Mouse (Mus musculus): ENCODE results near the gene Trim80. TPM values are rescaled to one million over a fixed set of nuclear protein-coding genes. Genes with fewer than 3 reads are reported as not detected.
A peak's percentile ranks its signal among the peaks of the same experiment; 100 is the strongest.

Gene Trim80
- polyA plus RNA-seq, 1 experiment from 2014 or later, result 0.18 TPM

DNA sequence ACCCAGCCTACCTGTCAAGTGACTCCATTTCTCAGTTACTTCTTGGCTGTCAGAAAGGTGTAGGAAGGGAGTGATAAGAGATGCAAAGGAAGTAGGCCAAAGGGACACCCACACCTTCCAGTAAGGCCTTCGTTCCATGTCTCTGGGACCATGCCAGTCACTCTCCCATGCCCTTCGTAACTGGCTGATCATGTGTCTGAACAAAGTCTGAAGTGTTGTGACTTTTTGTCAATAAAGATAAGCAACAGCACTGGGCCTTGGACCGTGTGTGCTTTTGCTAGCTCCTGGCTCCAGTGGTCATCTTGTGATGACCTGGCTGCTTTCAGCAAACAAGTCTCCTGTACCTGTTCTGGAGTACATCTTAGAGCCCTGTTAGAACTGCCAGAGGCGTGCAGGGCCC lies 7.5 kb upstream of the Trim80 start:
- ATAC-seq, result no peak
- no peaks in the 10 kb centered on the region for H3K9me3 ChIP-seq (replicated peaks)
- 54% methylated on average over 4 of the region's 4 CpGs for WGBS (ENCODE audit: insufficient replicate concordance)
- H3K4me1 ChIP-seq, result peaks cover 23% of the 10 kb centered on the region
- peaks cover 41% of the 10 kb centered on the region for H3K36me3 ChIP-seq
- H3K27me3 ChIP-seq (replicated peaks), result peaks cover 44% of the 10 kb centered on the region
- H3K27ac ChIP-seq, result no peak overlapping the region
- H3K9ac ChIP-seq, result no peak overlapping the region
- no peak overlapping the region for H3K4me2 ChIP-seq
- H3K4me3 ChIP-seq, result no peak overlapping the region

DNA sequence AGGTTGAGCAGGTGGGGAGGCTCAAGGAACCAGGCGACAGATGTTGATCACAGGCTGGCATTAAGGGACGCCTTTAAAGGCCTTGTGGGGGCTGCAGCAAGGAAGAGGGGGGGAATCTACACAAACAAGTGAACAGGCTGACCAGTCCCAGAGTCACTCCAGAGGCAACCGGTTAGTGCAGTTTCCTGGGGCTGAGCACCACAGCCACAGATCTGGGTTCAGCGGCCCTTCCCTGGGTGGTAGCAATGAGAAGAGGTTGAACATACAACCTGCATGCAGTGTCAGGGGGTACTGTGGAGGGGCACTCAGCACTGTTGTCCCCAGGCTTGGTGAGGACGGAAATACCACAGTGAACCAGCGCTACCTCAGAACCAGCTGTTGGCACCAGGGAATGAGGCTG lies 7.0 kb upstream of the Trim80 start:
- Histone ChIP-seq H3K36me3 (peaks cover 41% of the 10 kb centered on the region), H3K4me1 (peaks cover 22% of the 10 kb centered on the region), H3K9me3 (replicated peaks) (no peaks in the 10 kb centered on the region), H3K4me3 (no peak overlapping the region), H3K4me2 (no peak overlapping the region), H3K9ac (no peak overlapping the region), H3K27me3 (replicated peaks) (peaks cover 49% of the 10 kb centered on the region), H3K27ac (no peak overlapping the region)
- ATAC-seq, result no peak
- WGBS (ENCODE audit: insufficient replicate concordance), result 75% methylated on average over 6 of the region's 6 CpGs

DNA sequence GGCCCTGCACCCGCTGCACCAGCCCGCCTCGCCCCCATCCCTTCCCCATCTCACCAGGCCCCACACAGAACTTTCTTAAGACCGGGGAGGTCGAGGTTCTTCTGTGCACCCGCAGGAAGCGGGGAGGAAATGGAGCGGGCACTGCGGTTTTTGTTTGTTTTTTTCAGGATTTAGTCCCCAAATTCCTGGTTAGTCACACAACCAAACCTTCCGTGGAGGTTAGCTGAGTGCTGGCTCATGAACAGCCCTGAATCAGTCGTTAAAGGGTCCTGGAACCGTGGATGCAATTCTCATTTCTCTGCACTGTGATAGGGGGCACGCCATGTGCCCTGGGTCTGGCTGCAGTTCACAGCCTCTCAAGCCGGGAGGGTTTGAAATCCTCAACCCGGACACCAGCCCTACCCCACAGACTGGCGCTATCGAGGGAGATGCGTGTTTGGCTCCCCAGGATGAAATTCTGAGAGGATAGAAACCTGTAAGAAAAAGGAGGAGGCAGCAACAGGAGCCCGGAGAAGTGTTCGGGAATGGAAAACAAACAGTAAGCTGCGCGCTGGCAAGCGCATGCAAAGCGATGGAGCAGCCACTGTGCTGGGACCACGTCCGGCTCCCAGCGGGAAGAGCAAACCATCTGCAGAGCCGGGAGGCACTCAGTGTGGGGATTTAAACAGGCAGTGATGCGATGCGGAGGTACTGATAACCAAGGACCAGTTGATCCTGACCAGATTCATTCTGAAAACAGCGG lies 4.6 kb upstream of the Trim80 start:
- H3K4me2 ChIP-seq, result peak overlapping the region; percentile 50
- H3K36me3 ChIP-seq, result peaks cover 18% of the 10 kb centered on the region
- peak overlapping the region; percentile 27; the same call in 1 of the 2 replicates for H3K9ac ChIP-seq
- H3K4me1 ChIP-seq, result peaks cover 22% of the 10 kb centered on the region
- peak overlapping the region; percentile 25 for H3K4me3 ChIP-seq
- H3K9me3 ChIP-seq (replicated peaks), result peaks cover 4% of the 10 kb centered on the region; the same call in 1 of the 2 replicates
- peaks cover 61% of the 10 kb centered on the region for H3K27me3 ChIP-seq (replicated peaks)
- 5% methylated on average over 31 of the region's 31 CpGs for WGBS (ENCODE audit: insufficient replicate concordance)
- no peak for ATAC-seq
- no peak overlapping the region for H3K27ac ChIP-seq

DNA sequence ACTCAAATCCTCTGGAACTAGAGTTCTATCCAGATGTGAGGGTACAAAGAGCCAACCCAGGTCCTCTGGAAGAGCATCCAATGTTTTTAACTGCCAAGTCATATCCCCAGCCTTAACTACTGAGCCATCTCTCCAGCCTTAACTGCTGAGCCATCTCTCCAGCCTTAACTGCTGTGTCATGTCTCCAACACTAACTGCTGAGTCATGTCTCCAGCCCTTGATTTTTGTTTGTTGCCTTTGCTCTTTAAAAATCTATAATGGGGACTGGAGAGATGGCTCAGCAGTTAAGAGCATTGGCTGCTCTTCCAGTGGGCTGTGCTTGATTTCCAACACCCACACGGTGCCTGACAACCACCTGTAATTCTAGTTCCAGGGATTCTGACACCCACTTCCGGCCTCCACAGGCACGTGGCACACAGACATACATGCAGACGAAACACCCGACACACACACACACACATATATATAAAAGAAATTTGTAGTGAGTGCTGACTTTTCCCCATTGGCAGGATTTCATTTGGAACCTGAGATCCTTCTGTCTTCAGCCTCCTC lies 2.7 kb upstream of the Trim80 start:
- H3K4me1 ChIP-seq, result peaks cover 22% of the 10 kb centered on the region
- WGBS (ENCODE audit: insufficient replicate concordance), result 61% methylated on average over 5 of the region's 5 CpGs
- peaks cover 4% of the 10 kb centered on the region; the same call in 1 of the 2 replicates for H3K9me3 ChIP-seq (replicated peaks)
- H3K36me3 ChIP-seq, result no peaks in the 10 kb centered on the region
- H3K4me3 ChIP-seq, result no peak overlapping the region
- H3K9ac ChIP-seq, result no peak overlapping the region
- H3K4me2 ChIP-seq, result no peak overlapping the region
- peaks cover 78% of the 10 kb centered on the region for H3K27me3 ChIP-seq (replicated peaks)
- ATAC-seq, result no peak
- no peak overlapping the region for H3K27ac ChIP-seq

DNA sequence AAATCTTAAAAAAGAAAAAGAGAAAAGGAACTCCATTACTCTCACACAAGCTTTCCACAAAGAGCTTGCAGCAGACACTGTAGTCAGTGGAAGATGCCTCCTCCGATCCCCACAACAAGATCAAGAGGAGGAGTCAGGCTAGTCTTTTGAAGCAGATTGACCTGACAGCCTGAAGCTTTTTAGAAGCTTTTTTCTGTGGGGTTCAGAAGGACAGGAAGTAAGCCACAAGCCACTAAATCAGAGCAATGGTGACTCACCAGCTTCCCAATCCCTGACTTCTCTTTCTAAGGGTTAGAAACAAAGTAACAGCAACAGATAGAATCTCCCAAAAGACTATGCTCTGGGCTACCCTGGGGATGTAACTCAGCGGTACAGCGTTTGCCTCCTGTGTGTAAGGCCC lies 1.0 kb upstream of the Trim80 start:
- 81% methylated on average over 3 of the region's 3 CpGs for WGBS (ENCODE audit: insufficient replicate concordance)
- Histone ChIP-seq H3K4me2 (no peak overlapping the region), H3K27me3 (replicated peaks) (peaks cover 73% of the 10 kb centered on the region), H3K4me1 (peaks cover 22% of the 10 kb centered on the region), H3K36me3 (no peaks in the 10 kb centered on the region), H3K4me3 (no peak overlapping the region), H3K9me3 (replicated peaks) (peaks cover 4% of the 10 kb centered on the region; the same call in 1 of the 2 replicates), H3K27ac (no peak overlapping the region), H3K9ac (no peak overlapping the region)
- no peak for ATAC-seq

DNA sequence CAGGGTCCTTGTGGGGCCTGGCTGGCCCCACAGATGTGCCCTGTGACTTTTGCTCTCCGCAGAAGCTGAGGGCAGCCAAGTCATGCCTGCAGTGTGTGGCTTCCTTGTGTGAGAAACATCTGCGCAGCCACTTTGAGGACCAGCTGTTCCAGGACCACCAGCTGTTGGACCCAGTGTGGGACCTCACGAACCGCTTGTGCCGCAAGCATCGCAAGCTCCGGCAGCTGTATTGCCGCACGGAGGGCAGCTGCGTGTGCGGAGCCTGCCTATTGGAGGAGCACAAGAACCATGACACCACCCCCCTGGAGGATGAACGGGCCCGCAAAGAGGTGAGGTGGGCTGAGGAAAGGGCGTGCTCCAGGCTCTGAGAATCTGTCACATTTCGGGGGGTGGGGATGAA lies 1.1 kb downstream of the Trim80 start:
- Histone ChIP-seq H3K4me2 (no peak overlapping the region), H3K9me3 (replicated peaks) (peaks cover 4% of the 10 kb centered on the region; the same call in 1 of the 2 replicates), H3K4me1 (peaks cover 12% of the 10 kb centered on the region), H3K9ac (no peak overlapping the region), H3K27ac (no peak overlapping the region), H3K27me3 (replicated peaks) (peaks cover 61% of the 10 kb centered on the region), H3K36me3 (no peaks in the 10 kb centered on the region), H3K4me3 (no peak overlapping the region)
- no peak for ATAC-seq
- 49% methylated on average over 15 of the region's 15 CpGs for WGBS (ENCODE audit: insufficient replicate concordance)

DNA sequence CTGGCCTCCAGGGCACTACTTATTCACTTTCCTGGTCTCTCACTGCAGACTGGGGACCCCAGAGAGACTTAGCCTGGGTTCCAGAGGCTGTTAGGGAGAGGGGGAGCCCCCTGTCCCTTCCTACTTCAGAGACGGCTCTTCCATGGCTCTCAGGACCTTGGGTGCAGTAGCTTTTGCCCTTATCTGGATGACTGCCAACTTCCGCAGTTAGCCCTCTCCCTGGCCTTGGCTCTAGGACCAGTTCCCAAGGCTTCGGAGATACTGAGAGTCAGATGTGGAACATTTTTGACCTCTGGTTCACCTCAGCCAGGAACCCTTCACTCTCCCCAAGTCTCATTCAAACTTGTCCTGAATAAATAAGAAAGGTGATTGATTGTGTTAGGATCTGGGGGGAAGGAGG lies 6.6 kb downstream of the Trim80 start:
- peaks cover 13% of the 10 kb centered on the region; the same call in 1 of the 2 replicates for H3K4me1 ChIP-seq
- no peak overlapping the region for H3K4me2 ChIP-seq
- no peak overlapping the region for H3K9ac ChIP-seq
- WGBS (ENCODE audit: insufficient replicate concordance), result 51% methylated on average over 3 of the region's 3 CpGs
- no peak overlapping the region; the same call in 1 of the 2 replicates for H3K27ac ChIP-seq
- H3K9me3 ChIP-seq (replicated peaks), result no peaks in the 10 kb centered on the region
- no peak for ATAC-seq
- no peaks in the 10 kb centered on the region for H3K36me3 ChIP-seq
- H3K4me3 ChIP-seq, result no peak overlapping the region
- peaks cover 35% of the 10 kb centered on the region; the same call in 1 of the 2 replicates for H3K27me3 ChIP-seq (replicated peaks)

DNA sequence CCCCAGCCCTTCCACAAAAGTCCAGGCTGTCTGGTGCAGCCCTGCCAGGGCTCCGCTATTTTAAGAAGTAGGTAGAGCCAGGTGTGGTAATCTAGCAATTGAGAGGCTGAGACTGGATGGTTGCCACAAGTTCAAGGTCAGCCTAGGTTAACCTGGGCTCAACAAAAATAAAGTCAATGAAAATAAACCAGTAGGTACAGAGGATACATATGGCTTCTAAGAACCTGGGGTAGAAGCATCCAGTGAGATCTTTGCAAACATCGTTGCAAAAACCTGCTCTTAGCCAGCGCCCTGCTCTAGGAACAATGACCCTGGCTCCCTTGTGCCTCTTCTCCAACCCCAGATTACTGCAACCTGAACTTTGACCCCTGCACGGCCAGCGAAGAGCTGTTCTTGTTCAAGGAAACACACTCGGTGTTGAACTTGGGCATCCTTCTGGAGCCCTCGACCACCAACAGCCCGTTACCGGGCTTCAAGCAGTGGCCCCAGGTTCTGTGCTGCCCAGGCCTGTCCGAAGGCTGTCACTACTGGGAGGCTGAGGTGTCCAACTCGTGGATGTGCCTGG lies 7.1 kb downstream of the Trim80 start:
- 71% methylated on average over 11 of the region's 11 CpGs for WGBS (ENCODE audit: insufficient replicate concordance)
- H3K9ac ChIP-seq, result no peak overlapping the region
- H3K9me3 ChIP-seq (replicated peaks), result no peaks in the 10 kb centered on the region
- H3K36me3 ChIP-seq, result no peaks in the 10 kb centered on the region
- H3K4me1 ChIP-seq, result peaks cover 13% of the 10 kb centered on the region; the same call in 1 of the 2 replicates
- 0 out of 2 replicates have a peak, but pooled peaks have one; percentile 11 for ATAC-seq
- peak overlapping the region; percentile 45 for H3K27ac ChIP-seq
- H3K4me2 ChIP-seq, result no peak overlapping the region
- H3K27me3 ChIP-seq (replicated peaks), result peaks cover 30% of the 10 kb centered on the region; the same call in 1 of the 2 replicates
- no peak overlapping the region for H3K4me3 ChIP-seq

DNA sequence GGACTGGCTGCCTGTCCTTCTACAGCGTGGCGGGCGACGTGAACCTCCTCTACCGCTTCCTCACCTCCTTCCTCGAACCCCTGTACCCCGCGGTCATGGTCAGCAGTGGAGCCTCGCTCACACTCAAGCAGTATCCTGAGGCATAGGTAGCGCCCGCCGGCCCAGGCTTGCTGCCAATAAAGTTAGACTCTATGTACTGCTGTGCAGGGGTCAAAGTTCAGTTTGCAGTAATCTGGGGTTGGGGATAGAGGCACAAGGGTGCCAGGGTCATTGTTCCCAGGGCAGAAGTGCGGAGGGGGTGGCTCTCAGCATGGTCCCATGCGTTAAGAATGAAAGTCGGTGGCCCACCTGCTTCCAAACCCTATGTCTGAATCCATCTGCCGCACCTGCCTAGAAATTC lies 7.7 kb downstream of the Trim80 start:
- no peaks in the 10 kb centered on the region for H3K36me3 ChIP-seq
- no peak overlapping the region for H3K9ac ChIP-seq
- ATAC-seq, result peak; percentile 37
- peaks cover 25% of the 10 kb centered on the region; the same call in 1 of the 2 replicates for H3K27me3 ChIP-seq (replicated peaks)
- no peaks in the 10 kb centered on the region for H3K9me3 ChIP-seq (replicated peaks)
- peak overlapping the region; percentile 45 for H3K27ac ChIP-seq
- H3K4me2 ChIP-seq, result no peak overlapping the region
- H3K4me3 ChIP-seq, result no peak overlapping the region
- peaks cover 13% of the 10 kb centered on the region; the same call in 1 of the 2 replicates for H3K4me1 ChIP-seq
- 65% methylated on average over 16 of the region's 16 CpGs for WGBS (ENCODE audit: insufficient replicate concordance)

DNA sequence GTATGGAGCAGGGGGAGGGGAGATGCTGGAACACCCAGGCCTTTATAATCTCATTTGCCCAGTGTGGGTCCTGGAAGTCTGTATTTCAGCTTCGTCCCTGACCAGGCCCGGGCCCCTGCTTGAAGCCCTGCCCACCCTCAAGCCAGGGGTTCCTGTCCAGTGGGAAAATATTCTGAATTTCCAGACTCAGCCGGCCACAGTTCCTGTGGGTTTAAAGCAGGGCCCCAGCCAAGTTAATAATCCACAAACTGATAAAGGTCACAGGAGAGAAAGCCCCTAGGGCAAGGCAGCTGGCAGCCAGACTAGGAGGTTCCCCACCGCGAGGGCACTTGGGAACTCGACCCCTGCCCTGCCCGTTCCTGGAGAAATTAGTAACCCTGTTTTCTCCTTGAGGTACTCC lies 8.7 kb downstream of the Trim80 start:
- 55% methylated on average over 7 of the region's 7 CpGs for WGBS (ENCODE audit: insufficient replicate concordance)
- peaks cover 25% of the 10 kb centered on the region; the same call in 1 of the 2 replicates for H3K27me3 ChIP-seq (replicated peaks)
- no peaks in the 10 kb centered on the region for H3K36me3 ChIP-seq
- no peak; the same call in 1 of the 2 replicates for ATAC-seq
- peaks cover 13% of the 10 kb centered on the region; the same call in 1 of the 2 replicates for H3K4me1 ChIP-seq
- H3K27ac ChIP-seq, result peak overlapping the region; percentile 45
- no peak overlapping the region for H3K9ac ChIP-seq
- no peaks in the 10 kb centered on the region for H3K9me3 ChIP-seq (replicated peaks)
- no peak overlapping the region for H3K4me2 ChIP-seq
- no peak overlapping the region for H3K4me3 ChIP-seq

DNA sequence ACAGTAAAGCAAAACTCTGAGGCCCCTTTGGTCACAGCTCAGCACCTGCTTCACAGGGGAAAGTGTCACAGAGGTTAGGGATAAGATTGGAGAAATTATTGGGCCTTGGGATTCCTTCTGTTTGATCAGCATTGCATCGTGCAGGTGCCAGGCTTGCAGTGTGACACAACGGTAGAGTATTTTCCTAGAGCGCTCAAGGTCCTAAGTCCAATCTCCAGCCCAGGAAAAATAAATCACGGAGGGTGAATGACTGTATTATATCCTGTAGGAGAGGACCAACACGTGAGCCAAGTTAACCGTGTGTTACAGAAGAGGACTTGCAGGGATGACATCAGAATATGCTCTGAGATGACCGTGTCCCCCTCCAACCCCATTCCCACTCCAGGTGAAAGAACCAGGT lies 9.8 kb downstream of the Trim80 start:
- WGBS (ENCODE audit: insufficient replicate concordance), result 68% methylated on average over 7 of the region's 7 CpGs
- ATAC-seq, result no peak
- Histone ChIP-seq H3K27me3 (replicated peaks) (peaks cover 21% of the 10 kb centered on the region; the same call in 1 of the 2 replicates), H3K9ac (no peak overlapping the region), H3K4me1 (peaks cover 13% of the 10 kb centered on the region; the same call in 1 of the 2 replicates), H3K36me3 (no peaks in the 10 kb centered on the region), H3K4me3 (no peak overlapping the region), H3K27ac (no peak overlapping the region), H3K9me3 (replicated peaks) (no peaks in the 10 kb centered on the region), H3K4me2 (no peak overlapping the region)

DNA sequence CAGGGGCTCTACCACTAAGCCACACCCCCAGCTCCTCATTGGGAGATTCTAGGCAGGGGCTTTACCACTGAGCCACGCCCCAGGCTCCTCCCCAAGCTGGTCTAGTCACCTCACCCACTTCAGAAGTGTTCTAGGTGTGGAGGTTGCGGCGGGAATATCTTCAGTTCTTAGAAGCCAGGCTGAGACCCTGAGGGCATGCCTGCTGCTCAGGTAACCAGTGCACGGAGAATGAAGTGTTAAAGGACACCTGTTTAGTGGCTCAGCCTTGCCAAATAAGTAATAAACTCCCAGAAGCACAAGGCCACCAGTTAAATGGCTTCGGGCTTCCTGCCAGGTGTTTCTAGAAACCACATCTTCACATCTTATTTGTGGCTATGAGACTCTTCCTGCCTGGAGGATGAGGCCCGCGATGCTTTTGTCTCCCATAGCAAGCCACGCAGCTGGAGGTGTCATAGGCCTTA lies 11.5 kb downstream of the Trim80 start:
- peaks cover 16% of the 10 kb centered on the region; the same call in 1 of the 2 replicates for H3K27me3 ChIP-seq (replicated peaks)
- H3K36me3 ChIP-seq, result no peaks in the 10 kb centered on the region
- no peak overlapping the region for H3K9ac ChIP-seq
- no peak overlapping the region for H3K4me2 ChIP-seq
- no peak for ATAC-seq
- H3K27ac ChIP-seq, result no peak overlapping the region
- peaks cover 9% of the 10 kb centered on the region; the same call in 1 of the 2 replicates for H3K4me1 ChIP-seq
- no peak overlapping the region for H3K4me3 ChIP-seq
- 64% methylated on average over 8 of the region's 8 CpGs for WGBS (ENCODE audit: insufficient replicate concordance)
- no peaks in the 10 kb centered on the region for H3K9me3 ChIP-seq (replicated peaks)
